Mouse (Mus musculus) kidney, adult 2 months (tissue): Measurements from ENCODE around the gene Slc25a47. TPM values are rescaled to one million over a fixed set of nuclear protein-coding genes. Genes with fewer than 3 reads are reported as not detected.

Experiments
- DNase-seq: peaks from one replicate; pipeline ENCODE4 v3.0.0; 2021
- H3K27ac ChIP-seq: fragments of 200-500 bp; 2 replicates; pipeline ENCODE4 v1.5.1; 2012; ENCODE audit warnings: low read depth, low read length, control low read depth, inconsistent platforms; ENCODE audit not compliant: insufficient read depth
- H3K27me3 ChIP-seq: fragments of 200-500 bp; replicated peaks from 2 replicates; pipeline ENCODE4 v1.6.1; 2012; ENCODE audit warnings: mild to moderate bottlenecking, moderate library complexity, low read length, inconsistent platforms; ENCODE audit not compliant: control insufficient read depth, insufficient read depth
- H3K36me3 ChIP-seq: fragments of 200-500 bp; 2 replicates; pipeline ENCODE4 v1.6.1; 2012; ENCODE audit warnings: mild to moderate bottlenecking, moderate library complexity, low read length, inconsistent platforms; ENCODE audit not compliant: control insufficient read depth, insufficient read depth
- H3K4me1 ChIP-seq: fragments of 200-500 bp; 2 replicates; pipeline ENCODE4 v1.6.1; 2011; ENCODE audit warnings: low read length; ENCODE audit not compliant: control insufficient read depth, insufficient read depth
- H3K4me3 ChIP-seq: fragments of 200-500 bp; 2 replicates; pipeline ENCODE4 v1.5.1; 2011; ENCODE audit warnings: mild to moderate bottlenecking, low read depth, low read length, control low read depth; ENCODE audit not compliant: insufficient read depth
- CTCF ChIP-seq: fragments of 200-500 bp; conservative IDR thresholded peaks from 2 replicates; pipeline ENCODE4 v1.5.1; 2011; ENCODE audit warnings: low read depth, mild to moderate bottlenecking, control low read depth, low read length, moderate library complexity, mixed read lengths; ENCODE audit not compliant: insufficient read depth, insufficient read length
- POLR2A ChIP-seq: fragments of 200-500 bp; IDR thresholded peaks from one replicate; pipeline ENCODE4 v1.6.1; 2011; ENCODE audit warnings: low read depth, low read length, control low read depth
- WGBS: fragments of 180-500 bp; shearing (Covaris S2); methylation state at CpG from one replicate; pipeline ENCODE4 v1.1.7; 2018; 5-methylcytosine and 5-hydroxymethylcytosine counted together
- polyA plus RNA-seq: library from polyadenylated mRNA; depleted of rRNA; stranded (reverse); fragments of >200 nt; gene quantifications from 2 replicates; pipeline ENCODE4 v1.2.3, GENCODE M21; 2012; rRNA removed

The Slc25a47 gene
- 7.0 and 9.2 TPM in 2 replicates for polyA plus RNA-seq

GRCm38 (mm10) chr12:108835840-108836409 is at the start of gene Slc25a47, which contains the start of gene Slc25a29:
Slc25a47 (plus strand) TSS chr12:108836046.
Slc25a29 (minus strand) TSS chr12:108835883.
- TF ChIP-seq CTCF (no peak), POLR2A (no peak)
- Histone ChIP-seq H3K36me3 (no peaks in the 10 kb centered on the region), H3K4me3 (peak within 1 kb of the TSS; percentile 76), H3K27me3 (no peaks in the 10 kb centered on the region), H3K4me1 (peaks cover 21% of the 10 kb centered on the region), H3K27ac (peak within 1 kb of the TSS; percentile 84)
- peak; percentile 98 for DNase-seq
- under 1% methylated on average over 53 of the region's 53 CpGs for WGBS

- DNase-seq, result no peak
- Histone ChIP-seq H3K36me3 (no peaks in the 10 kb centered on the region), H3K4me3 (no peak overlapping the region), H3K27me3 (no peaks in the 10 kb centered on the region), H3K27ac (no peak overlapping the region), H3K4me1 (no peaks in the 10 kb centered on the region; the same call in 1 of the 2 replicates)
- no peak for TF ChIP-seq CTCF
- no peak for TF ChIP-seq POLR2A
- 81% methylated on average over 2 of the region's 2 CpGs for WGBS
Observed at GRCm38 (mm10) chr12:108787329-108787728, 48.5 kb upstream of the Slc25a47 start.

GRCm38 (mm10) chr12:108792152-108792545 is 43.7 kb upstream of the Slc25a47 start:
- peak overlapping the region; percentile 80 for H3K4me3 ChIP-seq
- DNase-seq, result peak; percentile 87
- peaks cover 2% of the 10 kb centered on the region; the same call in 1 of the 2 replicates for H3K4me1 ChIP-seq
- no peaks in the 10 kb centered on the region for H3K36me3 ChIP-seq
- TF ChIP-seq POLR2A (no peak), CTCF (no peak)
- H3K27me3 ChIP-seq, result no peaks in the 10 kb centered on the region
- H3K27ac ChIP-seq, result peak overlapping the region; percentile 90
- under 1% methylated on average over 52 of the region's 52 CpGs for WGBS

- H3K4me1 ChIP-seq, result peaks cover 2% of the 10 kb centered on the region; the same call in 1 of the 2 replicates
- DNase-seq, result peak; percentile 99
- no peaks in the 10 kb centered on the region for H3K36me3 ChIP-seq
- H3K4me3 ChIP-seq, result peak within 1 kb of the TSS; percentile 100
- WGBS, result under 1% methylated on average over 102 of the region's 127 CpGs
- TF ChIP-seq POLR2A, result peak; percentile 58
- TF ChIP-seq CTCF, result no peak
- peak within 1 kb of the TSS; percentile 97 for H3K27ac ChIP-seq
- no peaks in the 10 kb centered on the region for H3K27me3 ChIP-seq
Observed at GRCm38 (mm10) chr12:108792546-108793452, 43.0 kb upstream of the Slc25a47 start, which contains the start of gene Yy1. Yy1 (plus strand) TSS chr12:108792973.

- TF ChIP-seq CTCF, result no peak
- TF ChIP-seq POLR2A, result no peak
Observed at GRCm38 (mm10) chr12:108793453-108793941, 42.3 kb upstream of the Slc25a47 start.

GRCm38 (mm10) chr12:108794078-108794711 is 41.7 kb upstream of the Slc25a47 start:
- Histone ChIP-seq H3K4me1 (peaks cover 2% of the 10 kb centered on the region; the same call in 1 of the 2 replicates), H3K4me3 (peak overlapping the region; percentile 100), H3K36me3 (no peaks in the 10 kb centered on the region), H3K27ac (peak overlapping the region; percentile 98), H3K27me3 (no peaks in the 10 kb centered on the region)
- peak; percentile 88 for DNase-seq
- WGBS, result 1% methylated on average over 90 of the region's 94 CpGs
- TF ChIP-seq POLR2A (peak; percentile 15), CTCF (no peak)

More at GRCm38 (mm10) chr12:108793453-108793941, 42.3 kb upstream of the Slc25a47 start:
- Histone ChIP-seq H3K4me1 (peaks cover 2% of the 10 kb centered on the region; the same call in 1 of the 2 replicates), H3K36me3 (no peaks in the 10 kb centered on the region), H3K27ac (peak overlapping the region; percentile 76), H3K27me3 (no peaks in the 10 kb centered on the region), H3K4me3 (peak overlapping the region; percentile 100)
- 1% methylated on average over 58 of the region's 71 CpGs for WGBS
- DNase-seq, result peak; percentile 21
